Mouse (Mus musculus) E14TG2a.4 (cell line): ENCODE results near the gene Micu1.

Experiments used
- CTCF ChIP-seq: conservative IDR thresholded peaks from 2 replicates; pipeline ENCODE4 v1.5.1; 2014; ENCODE audit warnings: low read length
- POU5F1 ChIP-seq: IDR thresholded peaks from 2 replicates; pipeline ENCODE4 v1.6.1; 2014; ENCODE audit warnings: low read length, borderline replicate concordance

DNA sequence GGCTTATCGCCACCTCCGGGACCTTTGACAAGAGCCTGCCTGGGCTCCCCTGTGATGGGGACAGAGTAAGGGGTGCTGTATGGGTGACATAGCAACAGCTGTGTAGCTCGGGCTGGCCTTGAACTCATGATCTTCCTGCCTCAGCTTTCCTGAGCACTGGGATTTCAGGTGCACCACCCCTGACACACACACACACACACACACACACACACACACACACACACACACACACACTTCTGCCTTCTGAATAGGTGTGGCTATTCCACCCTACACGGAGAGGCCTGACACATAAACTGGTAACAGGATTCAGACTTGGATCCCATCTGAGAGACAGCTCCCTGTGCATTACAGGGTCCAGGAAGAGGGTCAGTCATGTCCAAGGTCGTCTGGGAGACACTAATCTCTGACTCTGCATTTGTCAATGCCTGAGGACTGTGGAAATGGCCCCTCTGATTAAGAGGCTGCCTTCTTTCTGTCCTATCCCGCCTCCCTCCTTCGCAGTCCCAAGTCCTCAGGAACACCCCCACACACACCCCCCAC is 206.6 kb downstream of the Micu1 start:
- TF ChIP-seq POU5F1 (no peak), CTCF (no peak)
